Mouse (Mus musculus) naive thymus-derived CD4-positive, alpha-beta T cell, adult 2 months (primary cell): ENCODE results near the gene A430078G23Rik.
"Not testable (repeated sequence)": the region's sequence is repeated elsewhere in the genome, so short reads cannot be mapped to it uniquely, and the experiment has no call there.

ENCODE experiments used
- DNase-seq: peaks from one replicate; pipeline ENCODE4 v3.0.0-alpha.2; 2011; ENCODE audit warnings: low read depth

The A430078G23Rik gene

DNA sequence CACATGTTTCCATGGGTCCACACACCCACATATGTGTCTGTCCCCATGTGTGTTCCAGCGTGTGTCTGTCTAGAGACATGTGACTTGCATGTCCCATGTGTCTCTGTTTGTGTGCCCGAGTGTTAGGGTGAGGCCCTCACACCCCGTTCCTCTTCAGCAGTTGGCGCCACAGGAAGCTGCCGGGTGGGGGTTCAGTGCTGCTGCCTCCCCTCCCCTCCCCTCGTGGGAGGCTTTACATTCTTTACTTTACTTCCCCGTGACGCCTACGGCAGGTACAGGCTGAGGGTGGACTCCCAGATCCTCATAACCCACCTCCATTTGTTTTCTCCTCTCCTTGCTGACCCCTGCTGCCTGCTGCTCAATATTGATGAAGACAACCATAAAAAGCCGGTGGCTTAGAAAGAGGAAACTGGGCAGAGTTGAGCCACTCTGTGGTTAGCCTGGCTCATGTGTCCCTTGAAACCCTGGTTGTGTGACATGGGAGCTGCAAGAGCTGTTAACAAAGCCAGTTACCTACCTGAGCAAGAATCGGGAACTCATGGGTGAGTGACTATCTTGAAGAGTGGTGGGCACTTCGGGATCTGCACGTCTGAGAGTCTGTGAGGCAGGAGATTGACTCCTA, at the start of gene A430078G23Rik:
A430078G23Rik (plus strand) TSS at position 227 of the 622 bp plus-strand sequence.
- DNase-seq: peak; percentile 71

DNA sequence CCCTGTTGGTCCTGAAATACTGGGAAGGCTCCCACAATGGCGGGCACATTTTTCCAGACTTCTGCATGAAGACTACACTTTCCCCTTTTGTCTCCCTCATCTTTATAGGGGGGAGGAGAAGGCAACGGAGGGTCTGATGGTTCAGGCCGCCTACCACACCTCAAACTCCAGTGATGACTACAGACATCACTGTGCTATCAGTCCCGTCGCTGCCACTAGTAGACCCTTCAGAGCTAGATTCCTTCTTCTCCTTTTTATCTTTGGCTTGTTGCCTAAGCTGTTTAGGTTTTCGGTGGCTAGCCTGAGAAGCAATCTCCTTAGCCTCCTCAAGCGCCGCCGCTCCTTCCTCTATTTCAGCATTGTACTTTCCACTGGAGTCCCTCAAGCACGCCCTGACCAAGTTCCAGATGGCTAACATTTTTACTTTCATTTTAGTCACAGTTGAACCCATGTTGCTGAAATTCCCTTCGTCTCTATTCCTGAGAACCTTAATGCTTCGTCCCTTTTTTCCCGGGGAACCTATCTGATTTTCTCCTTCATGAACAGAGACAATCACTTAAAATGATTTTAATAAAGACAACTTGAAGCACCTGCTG, 44.9 kb upstream of the A430078G23Rik start:
- DNase-seq: not testable (repeated sequence)

DNA sequence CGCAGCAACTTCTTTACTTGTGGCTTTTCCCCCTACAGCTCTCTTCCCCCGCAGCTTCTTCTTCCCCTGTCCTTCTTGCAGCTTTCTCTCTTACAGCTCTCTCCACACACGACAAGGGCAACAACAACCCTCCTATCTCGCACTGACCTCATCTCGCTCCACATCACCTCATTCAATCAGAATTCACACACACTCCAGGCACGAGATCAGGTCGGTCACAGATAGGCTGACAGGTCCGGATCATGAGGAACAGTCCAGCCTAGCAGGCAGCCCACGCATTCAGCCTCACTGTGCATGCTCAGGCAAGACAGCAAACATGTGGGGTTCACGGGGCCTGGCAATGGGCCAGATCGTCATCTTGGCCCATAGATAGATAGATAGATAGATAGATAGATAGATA, 43.6 kb upstream of the A430078G23Rik start:
- DNase-seq: no peak

DNA sequence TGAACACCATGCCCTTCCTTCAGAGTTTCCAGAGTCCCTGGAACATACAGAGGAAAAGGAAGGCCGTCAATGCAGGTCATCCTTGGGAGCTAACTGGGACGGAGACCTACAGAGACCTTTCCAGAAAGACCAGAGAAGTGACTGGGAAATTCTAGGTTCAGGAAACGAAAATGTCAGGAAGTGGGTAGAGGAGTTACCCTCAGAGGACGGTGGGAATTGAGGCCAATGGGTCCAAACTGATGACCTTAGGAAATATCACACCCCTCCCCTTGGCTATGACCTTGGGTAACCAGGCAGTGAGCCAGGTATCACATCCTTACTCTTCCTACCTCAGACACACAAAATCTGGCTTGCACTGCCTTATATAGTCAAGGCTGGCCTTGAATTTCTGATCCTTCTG, 41.7 kb upstream of the A430078G23Rik start:
- DNase-seq: no peak

DNA sequence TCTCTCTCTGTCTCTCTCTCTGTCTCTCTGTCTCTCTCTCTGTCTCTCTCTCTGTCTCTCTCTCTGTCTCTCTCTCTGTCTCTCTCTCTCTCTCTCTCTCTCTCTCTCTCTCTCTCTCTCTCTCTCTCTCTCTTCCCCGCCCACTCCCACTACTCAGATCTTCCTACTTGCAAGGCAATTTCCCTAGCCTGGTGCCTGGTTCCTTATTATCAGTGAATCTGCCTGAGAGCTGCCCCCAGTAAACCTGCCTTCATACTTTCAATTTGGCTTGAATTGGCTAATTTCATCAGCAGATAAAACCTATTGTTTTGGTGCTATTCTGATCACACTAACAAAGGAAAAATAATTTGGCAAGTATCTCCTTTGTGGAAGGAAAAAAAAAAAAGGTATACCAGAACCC, 39.8 kb upstream of the A430078G23Rik start:
- DNase-seq: not testable (repeated sequence)

DNA sequence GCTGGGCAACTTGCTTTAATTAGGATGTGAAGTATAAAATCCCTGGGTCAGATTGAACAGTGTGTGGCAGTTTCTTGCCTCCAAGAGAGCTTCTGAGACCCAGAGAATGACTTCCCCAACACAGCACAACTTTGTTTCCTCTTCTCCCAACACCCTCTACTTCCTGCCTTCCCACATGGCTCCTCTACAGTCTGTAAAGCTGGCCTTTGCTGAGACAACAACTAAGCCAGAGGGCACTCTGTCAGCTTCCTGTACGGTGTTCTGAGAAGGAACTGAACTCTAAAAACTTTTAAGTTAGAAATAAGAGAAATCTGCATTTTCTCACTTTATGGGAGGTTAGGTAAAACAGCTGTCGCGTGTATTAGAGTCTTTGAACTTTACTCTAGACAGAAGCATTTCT, 39.4 kb upstream of the A430078G23Rik start:
- no peak for DNase-seq

DNA sequence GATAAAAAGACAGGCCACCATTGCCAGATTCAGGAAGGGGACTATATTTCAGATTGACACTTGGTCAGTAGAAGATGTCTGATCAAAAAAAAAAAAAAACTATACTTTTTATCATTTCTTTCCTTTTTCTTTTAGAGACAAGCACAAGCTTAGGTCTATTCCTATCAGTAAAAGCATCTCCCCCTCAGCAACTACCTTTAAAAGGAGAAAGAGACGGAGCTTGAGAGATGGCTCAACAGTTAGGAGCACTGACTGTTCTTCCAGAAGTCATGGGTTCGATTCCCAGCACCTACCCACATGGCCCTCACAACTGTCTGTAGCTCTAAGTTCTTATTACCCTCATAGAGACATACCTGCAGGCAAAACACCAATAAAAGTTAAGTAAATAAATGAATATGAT, 38.9 kb upstream of the A430078G23Rik start:
- no peak for DNase-seq

DNA sequence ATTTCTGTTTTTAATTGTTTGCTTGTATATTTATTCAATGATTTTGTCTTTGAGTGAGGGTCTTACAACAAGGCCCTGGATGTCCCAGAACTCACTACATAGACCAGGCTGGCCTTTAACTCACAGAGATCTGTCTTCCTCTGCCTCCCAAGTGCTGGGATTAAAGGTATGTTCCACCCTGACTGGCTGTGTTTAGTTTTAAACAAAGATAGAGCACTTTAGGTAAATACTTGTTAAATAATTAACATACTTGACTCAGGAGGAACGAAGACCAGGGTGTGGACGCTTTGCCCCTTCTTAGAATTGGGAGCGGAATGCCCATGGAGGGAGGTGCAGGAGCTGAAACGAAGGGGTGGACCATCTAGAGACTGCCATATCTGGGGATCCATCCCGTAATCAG, 36.6 kb upstream of the A430078G23Rik start:
- DNase-seq: no peak

DNA sequence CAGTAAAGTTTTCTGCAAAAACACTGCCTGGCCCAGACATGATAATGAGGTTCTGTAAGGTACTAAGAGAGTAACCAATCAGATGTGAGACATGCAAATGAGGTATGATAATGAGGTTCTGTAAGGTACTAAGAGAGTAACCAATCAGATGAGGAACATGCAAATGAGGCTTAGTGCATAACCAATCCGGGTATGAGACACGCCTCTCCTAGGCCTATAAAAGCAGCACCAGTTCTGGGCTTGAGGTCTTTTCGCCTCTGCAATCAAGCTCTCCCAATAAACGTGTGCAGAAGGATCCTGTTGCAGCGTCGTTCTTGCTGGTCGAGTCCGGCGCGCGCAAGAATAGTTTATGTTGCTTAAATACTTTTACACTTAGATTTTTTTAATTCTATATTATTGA, 33.9 kb upstream of the A430078G23Rik start:
- DNase-seq: not testable (repeated sequence)

DNA sequence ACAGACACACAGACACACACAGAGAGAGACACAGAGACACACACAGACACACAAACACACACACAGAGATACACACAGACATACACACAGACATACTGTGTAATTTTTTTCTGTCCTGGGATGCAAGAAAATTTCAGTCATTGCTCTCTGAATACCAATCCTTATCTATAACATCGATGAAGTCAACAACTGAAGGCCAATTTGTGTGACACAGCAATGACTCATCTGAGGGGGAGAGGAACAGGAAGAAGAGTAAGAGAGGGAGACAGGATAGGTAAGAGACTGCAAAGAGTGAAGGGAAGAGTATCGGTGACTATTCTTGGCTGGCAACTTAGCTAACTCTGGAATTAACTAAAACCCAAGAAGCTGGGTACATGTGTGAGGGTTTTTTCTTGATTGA, 29.0 kb upstream of the A430078G23Rik start:
- peak; percentile 43 for DNase-seq

DNA sequence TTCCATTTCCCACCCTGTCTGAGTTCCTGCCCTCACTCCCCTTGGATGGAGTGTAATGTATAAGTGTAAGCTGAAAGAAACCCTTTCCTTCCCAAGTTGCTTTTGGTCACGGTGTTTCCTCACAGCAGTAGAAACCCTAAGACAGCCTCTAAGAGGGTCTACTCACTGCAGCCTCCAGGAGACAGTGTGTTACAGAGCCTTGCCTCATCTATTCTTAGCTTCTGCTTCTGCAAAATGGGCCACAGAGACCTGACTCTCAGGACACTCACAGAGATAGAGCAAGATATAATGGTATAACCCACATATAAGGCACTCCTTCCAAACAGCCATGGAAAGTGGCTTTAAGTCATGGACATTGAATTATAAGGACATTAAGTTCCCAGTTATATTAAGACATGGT, 26.2 kb upstream of the A430078G23Rik start:
- DNase-seq: no peak

DNA sequence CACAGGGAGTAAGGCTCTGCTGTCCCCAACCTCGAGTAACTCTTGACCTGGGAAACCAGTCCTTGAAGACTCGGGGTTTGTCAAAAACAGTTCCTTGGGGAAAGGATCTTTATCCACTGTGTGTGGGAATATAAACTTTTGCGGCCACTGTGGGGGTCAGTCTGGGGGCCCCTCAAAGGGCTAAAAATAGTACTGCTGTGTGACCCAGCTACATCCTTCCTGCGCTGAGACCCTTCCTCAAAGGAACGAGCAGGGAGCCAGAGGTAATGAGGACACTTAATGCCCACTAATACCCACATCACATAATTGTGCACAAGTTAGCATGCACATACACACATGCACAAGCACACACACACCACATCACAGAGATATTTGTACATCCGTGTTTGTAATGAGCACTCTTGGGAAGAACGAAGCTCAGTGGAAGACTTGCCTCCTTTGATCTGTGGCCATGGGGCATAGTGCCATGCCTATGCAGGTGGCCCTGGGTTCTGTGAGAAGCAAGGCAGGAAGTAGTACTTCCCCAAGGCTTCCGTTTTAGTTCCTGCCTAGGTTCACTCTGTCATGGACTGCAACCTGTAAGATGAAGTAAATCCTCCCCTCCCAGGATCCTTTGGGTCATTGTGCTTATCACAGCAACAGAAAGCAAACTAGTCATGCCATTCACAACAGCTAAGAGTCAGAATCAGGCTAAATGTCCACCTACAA, 25.5 kb upstream of the A430078G23Rik start:
- peak; percentile 60 for DNase-seq

DNA sequence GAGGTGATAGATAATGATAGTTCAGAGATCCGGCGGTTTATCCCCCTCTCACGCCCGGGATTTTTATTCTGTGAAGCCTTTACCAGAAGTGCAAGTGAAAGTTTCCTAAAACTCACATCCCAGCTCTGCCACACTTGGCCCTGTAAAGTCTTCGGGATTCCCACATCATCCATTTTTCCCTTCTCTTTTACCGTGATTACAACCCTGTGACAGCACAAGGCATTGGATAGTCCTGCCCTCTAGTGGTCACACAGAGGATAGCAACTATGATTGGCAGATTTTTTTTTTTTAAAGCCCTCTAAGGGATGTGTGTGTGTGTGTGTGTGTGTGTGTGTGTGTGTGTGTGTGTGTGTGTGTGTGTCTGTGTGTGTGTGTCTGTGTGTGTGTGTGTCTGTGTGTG, 22.6 kb upstream of the A430078G23Rik start:
- peak; percentile 80 for DNase-seq

DNA sequence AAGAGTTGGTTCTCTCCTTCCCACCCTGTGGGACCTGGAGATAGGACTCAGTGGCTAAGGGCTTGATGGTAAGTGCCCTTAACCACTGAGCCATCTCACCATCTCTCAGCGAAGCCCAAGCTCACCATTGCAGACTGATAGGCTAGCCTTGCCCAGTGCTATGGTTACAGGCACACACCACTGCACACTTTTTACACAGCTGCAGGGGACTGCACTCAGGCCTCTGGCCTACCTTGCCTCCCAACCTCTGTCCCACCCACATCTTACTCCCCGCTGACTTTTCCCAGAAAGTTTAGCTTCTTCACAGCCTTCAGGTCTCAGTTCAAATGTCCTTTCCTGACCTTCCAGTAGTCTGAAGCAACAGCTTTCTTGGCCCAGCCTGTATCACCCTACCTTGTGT, 21.5 kb upstream of the A430078G23Rik start:
- DNase-seq: no peak

DNA sequence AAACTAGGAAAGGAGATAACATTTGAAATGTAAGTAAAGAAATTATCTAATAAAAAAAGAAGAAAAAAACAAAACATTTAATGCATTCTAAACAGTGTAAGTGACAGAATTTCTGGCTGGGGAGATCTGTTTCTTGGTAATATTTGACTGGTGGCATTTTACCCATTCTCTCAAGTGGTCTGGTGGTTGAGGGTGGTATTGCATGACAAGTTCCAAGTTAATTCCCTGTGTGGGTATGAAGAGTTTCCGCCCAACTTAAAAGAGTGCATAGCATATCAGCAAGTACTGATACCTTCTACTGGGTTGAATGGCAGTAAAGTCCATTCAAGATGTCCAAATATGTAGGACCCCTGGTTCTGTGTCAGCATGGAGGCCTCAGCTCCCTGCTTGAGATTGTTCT, 17.3 kb upstream of the A430078G23Rik start:
- DNase-seq: peak; percentile 44

DNA sequence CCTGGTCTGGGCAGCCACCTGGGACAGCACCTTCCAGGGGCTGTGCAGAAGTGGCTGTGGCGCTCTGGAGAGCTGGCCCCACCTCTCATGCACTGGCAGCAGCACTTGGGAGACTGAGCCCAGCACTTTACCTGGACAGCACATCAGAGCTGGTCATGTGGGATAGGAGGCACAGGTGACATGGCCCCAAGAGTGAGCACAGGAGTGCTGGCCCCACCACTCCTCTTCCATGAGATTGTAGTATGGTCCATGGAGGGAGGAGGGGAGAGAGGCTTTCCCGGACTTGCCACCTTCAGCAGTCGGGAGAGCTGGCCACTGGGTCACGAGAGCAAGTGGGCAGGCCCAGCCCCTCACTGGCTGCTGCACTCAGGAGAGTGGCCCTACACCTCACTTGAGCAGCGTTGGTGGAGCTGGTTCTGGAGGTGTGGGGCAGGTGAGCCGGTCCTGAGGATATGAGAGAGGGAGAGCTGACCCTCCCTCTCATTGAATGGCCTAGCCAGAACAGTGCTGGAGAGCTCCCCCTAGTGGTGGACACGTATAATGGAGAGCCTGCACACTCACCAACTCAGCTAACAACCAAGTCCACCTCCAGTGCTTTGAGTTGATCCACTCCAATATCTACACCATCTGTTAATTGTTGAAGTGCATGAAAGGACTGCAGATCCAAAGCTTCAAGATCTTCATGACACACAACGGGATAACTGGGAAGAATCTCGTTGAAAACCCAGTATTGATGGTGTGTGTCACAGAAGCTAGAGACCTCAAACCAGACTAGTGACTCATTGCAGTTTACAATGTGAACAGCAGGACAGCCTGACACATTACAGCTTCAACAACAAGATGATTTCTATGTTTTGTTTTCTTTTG, 16.3 kb upstream of the A430078G23Rik start:
- DNase-seq: peak; percentile 81

DNA sequence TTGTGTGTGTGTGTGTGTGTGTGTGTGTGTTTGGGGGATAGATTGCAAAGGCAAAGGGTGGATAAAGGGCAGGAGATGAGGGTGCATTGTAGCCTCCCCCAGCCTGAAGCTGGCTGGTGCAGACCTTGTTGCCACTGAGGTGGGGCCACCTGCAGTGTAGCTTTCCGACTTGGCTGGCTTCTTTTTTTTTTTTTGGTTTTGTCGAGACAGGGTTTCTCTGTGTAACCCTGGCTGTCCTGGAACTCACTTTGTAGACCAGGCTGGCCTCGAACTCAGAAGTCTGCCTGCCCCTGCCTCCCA, 15.7 kb upstream of the A430078G23Rik start:
- not testable (repeated sequence) for DNase-seq

DNA sequence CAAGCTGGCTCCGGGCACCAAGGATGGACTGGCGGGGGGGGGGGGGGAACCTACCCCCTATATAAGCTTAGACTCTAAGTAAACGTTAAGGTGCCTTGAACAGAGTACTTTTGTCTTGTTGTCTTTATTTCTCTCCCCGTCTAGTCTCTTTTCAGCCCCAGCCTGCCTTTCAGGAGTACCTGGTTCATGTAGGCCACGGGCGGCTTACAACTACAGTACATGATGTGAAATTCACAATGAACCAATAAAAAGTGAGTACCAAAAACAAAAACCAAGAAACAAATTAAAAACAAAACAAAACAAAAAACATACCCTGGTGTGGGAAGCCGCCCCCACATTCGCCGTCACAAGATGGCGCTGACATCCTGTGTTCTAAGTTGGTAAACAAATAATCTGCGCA, 15.2 kb upstream of the A430078G23Rik start:
- no peak for DNase-seq

DNA sequence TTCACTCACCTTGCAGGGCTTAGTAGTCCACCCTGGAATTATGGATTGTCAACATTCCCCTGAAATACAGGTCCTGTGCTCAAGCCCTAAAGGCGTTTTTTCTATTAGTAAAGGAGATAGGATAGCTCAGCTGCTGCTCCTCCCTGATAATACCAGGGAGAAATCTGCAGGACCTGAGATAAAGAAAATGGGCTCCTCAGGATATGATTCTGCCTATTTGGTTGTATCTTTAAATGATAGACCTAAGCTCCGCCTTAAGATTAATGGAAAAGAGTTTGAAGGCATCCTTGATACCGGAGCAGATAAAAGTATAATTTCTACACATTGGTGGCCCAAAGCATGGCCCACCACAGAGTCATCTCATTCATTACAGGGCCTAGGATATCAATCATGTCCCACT, 12.5 kb upstream of the A430078G23Rik start:
- DNase-seq: not testable (repeated sequence)

DNA sequence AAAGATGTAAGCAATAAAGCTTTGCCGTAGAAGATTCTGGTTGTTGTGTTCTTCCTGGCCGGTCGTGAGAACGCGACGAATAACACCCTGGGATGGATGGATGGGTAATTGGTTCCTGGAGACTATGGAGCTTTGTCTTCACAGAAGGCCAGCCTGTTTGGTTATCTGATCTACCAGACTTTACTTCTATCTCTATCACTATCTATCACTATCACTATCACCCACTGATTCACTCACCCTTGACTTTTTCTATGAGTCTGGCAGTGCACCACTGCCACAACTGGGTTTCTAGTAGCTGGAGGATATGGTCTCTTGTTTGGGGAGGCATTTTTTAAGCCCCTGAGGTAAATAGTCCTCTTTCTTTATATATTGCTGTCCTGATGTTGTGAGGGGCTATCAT, 7.9 kb upstream of the A430078G23Rik start:
- no peak for DNase-seq

DNA sequence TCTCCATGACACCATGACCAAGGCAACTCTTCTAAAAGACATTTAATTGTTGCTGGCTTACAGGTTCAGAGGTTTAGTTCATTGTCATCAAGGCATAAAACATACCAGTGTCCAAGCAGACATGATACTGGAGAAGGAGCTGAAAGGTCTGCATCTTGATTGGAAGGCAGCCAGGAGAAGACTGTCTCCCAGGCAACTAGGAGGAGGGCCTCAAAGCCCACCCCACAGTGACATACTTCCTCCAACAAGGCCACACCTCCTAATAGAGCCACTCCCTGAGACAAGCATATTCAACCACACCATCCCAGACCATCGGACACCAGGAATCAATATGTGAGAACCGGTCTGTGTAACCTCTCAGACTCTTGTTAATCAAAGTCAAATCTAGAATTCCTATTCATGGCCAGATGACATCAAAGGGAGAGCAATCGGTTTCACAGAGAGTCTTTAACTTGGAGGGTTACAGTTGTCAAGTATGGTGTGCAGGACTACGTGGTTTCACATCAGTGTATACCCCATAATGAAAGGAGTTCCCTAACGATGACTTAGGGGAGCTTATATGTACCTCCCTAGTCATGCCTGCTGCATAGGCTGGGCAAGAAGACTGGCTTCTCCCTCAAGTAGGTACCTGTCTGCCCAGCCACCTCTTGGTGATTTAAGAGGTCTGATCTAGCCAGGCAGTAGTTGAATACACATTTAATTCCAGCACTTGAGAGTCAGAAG, 6.4 kb upstream of the A430078G23Rik start:
- DNase-seq: no peak
